Mouse (Mus musculus): ENCODE results near the gene Cacng1.
A peak's percentile ranks its signal among the peaks of the same experiment; 100 is the strongest.

The Cacng1 gene

DNA sequence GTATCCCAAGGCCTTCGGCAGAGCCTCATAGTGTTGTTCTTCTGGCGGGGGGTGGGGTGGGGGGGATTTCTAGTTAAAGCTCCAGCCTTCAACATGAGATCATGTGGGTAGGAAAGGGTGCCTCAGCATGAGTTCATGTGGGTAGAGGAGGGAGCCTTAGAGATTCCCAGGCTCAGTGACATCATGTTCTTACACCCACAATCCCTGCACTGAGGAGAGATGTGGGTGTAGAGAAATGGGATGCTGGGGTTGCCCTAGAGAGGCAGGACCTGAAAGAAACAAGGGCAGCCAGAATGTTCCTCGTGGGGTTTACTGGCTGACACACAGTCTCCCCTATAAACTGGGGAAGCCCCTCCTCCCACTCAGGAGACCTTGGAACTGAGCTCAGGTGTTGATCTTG is 5.9 kb downstream of the Cacng1 start:
- no peak for DNase-seq (ENCODE audit: extremely low spot score, low read depth, low spot score)

DNA sequence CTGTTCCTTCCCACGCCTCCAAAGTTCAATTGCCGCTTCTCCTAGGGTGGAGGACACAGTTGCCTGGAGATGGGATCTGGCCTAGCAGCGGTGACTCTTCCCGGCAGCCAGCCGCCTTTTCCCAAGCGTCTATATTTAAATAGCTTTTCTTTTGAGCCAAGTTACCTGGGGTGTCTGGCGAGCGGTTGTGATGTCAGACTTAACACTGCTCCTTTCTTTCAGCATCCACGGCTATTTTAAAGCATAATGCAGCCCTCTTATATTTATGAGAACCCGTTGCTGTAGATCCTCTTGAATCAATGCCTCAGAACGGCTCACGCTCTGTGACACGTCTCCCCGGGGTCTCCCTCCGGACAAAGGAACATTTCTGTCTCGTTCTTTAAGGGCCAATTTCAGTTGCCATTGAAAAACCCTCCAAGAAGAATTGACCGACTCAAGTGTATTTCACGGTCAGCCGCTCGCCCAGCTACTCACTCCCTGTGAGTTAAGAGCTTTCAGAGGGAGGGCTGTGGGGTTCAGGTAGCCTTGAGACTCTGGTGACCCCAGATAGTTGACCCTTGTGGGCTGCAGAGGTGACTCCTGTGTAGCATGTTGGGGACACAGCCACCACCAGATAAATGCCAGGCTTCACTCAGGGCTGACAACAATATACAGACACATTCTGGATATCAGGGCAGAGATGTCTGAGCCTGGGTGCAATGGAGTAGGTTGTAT is 8.3 kb downstream of the Cacng1 start:
- DNase-seq (ENCODE audit: extremely low spot score, low read depth, low spot score), result no peak

DNA sequence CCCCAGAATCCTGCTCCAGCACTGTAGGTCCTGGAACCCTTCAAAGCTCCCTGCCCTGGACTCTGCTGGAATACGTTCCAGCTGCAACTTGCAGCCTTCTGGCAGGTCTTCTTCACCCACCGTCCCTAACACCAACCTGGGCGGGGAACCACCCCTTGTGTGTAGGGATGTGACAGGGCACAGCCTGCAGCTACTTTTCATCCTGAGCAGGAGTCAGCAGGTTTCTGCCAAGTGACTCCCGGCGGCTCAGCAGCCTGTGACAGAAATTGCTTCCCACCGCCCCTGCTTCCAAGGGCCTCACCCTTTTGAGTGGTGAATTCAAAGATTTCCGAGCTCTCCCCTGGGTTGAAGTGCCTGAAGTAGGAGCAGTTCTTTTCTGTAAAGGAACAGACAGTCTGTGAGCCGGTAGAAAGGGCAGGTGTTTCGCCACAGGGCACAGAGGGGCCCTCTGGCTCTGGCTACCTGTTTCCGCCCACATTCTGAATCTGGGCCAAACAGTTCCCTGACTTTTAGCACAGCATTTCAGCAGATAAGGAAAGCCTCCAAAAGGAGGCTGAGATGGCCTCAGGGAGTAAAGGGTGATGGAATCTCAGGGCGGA is 10.7 kb downstream of the Cacng1 start:
- DNase-seq (ENCODE audit: extremely low spot score, low read depth, low spot score), result no peak

GRCm38 (mm10) chr11:107705060-107705459 is 11.3 kb downstream of the Cacng1 start:
- DNase-seq (ENCODE audit: extremely low spot score, low read depth, low spot score), result no peak

GRCm38 (mm10) chr11:107703272-107704134 is 12.8 kb downstream of the Cacng1 start:
- no peak for DNase-seq (ENCODE audit: extremely low spot score, low read depth, low spot score)

DNA sequence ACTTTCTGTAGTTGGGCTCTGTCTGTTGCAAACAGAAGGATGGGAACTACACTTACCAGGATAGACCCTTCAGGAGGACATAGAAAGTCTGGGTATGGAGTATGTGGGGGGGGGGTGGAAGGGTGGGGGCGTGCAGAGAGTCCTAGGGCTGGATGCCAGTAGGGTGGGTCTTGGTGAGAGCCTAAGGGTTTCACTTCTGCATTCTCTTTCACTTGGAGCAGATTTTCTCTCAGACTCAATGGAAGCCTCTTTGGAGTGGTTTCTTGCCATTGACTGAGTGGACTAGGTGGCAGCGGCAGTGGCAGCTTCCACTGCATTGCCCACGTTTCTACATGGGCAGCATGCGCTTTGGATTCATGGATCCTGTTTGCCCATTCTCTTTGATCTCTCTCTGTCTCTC is 16.4 kb downstream of the Cacng1 start:
- no peak for DNase-seq (ENCODE audit: extremely low spot score, low read depth, low spot score)

- DNase-seq (ENCODE audit: extremely low spot score, low read depth, low spot score), result no peak
These were observed 23.0 kb downstream of the Cacng1 start for GRCm38 (mm10) chr11:107693338-107693737.

GRCm38 (mm10) chr11:107691569-107691968 is 24.8 kb downstream of the Cacng1 start:
- no peak for DNase-seq (ENCODE audit: extremely low spot score, low read depth, low spot score)

- DNase-seq (ENCODE audit: extremely low spot score, low read depth, low spot score), result no peak
These were observed 27.8 kb downstream of the Cacng1 start for GRCm38 (mm10) chr11:107688480-107688879.

DNA sequence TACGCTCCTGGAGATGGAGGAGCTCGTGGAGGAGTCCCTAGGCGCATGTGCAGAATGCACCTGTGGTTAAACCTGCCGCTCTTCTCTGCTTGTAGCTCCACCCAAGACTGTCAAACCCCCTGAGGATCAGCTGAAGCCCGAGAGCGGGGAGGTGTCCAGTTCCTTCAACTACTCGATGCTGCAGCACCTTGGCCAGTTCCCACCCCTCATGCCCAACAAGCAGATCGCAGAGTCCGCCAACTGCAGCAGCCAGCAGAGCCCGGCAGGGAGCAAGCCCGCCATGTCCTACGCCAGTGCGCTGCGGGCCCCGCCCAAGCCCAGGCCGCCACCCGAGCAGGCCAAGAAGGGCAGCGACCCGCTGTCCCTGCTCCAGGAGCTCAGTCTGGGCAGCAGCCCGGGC is 30.0 kb downstream of the Cacng1 start:
- DNase-seq (ENCODE audit: extremely low spot score, low read depth, low spot score), result no peak

- DNase-seq (ENCODE audit: extremely low spot score, low read depth, low spot score), result no peak
These were observed 32.5 kb downstream of the Cacng1 start for GRCm38 (mm10) chr11:107683544-107684465.

DNA sequence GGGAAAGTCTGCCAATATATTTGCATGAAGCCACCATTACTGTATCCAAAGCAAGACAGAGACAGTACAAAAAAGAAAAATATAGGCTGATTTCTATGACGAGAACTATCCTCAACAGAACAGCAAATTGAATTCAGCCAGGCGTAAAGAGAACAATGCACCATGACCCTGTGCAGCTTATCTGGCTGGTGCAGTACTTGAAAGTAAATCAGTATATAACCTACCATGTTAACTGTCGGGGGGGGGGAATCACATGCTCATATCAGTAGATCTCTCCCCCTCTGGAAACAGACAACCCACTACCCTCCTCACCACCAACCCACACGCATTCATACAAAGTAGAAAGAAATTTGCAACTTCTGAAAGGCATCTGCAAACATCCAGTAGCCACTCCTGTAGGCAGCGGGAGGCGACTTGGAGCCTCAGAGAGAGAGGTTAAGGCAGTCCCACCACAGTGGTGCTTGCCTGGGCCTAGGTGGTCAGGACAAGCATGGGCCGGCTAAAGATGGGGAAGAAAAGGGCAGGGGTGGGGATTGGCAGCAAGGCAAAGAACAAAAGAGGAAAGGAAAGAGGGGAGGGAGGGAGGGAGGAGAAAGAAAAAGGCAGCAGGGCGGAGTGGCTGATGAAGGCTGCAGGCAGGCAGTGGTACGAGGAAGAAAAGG is 33.5 kb downstream of the Cacng1 start:
- no peak for DNase-seq (ENCODE audit: extremely low spot score, low read depth, low spot score)

- no peak for DNase-seq (ENCODE audit: extremely low spot score, low read depth, low spot score)
These were observed 39.9 kb downstream of the Cacng1 start for GRCm38 (mm10) chr11:107676207-107676940.

DNA sequence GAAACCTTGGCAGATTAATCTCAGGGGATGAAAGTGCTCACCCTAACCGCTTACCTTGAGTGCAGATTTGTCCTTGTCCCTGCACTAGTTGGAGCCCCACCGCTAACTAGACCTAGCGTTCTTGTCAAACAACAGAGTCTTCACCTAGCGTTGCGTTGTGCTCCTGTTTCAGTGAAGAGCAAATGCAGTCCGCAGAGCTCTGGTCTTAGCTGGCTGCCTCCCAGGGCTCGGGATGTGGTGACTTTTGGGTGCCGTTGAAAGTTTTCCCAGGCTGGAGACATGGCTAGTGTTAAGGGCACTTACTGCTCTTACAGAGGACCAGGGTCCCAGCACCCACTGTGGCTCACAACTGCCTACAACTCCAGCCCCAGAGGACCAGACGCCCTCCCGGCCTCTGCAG is 41.1 kb downstream of the Cacng1 start:
- no peak for DNase-seq (ENCODE audit: extremely low spot score, low read depth, low spot score)

GRCm38 (mm10) chr11:107674601-107675000 is 41.7 kb downstream of the Cacng1 start:
- DNase-seq (ENCODE audit: extremely low spot score, low read depth, low spot score), result no peak

GRCm38 (mm10) chr11:107674006-107674405 is 42.3 kb downstream of the Cacng1 start:
- no peak for DNase-seq (ENCODE audit: extremely low spot score, low read depth, low spot score)

DNA sequence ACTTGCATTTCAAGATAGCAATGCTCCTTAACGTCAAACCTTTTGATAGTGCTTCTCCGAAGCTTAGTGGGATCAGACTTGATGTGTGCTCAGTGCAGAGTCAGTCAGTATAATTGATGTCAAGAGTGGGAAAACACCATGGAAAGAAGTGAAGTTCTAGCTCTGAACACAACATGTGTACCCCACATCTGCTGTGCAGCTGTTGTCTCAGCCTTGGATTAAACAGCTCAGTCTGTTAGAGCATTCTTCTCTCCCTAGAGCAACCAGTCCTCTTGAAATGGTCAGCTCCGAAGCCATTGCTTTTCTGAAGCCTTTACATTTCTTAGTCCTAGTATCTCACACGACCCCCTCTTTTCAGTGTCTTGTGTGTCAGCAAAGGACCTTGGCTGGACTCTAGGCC is 47.3 kb downstream of the Cacng1 start:
- DNase-seq (ENCODE audit: extremely low spot score, low read depth, low spot score), result peak; percentile 0

DNA sequence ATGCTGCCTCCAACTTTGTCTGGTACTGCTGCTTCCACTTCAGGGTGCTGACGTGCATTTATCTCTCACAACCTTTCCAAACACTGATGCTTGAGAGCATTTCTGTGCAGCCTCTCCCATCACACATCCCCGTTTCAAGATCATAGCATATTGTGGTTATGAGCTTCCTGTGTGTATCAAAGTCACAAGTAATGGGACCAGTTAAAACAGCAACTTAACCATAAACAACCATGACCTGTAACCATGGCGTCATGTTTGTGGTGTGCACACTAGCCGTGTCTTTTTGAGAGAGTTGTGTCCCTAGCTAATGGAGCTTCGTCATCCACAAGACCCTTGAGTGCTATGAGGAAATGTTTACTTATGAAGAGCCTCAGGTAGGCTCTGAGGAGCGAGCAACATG is 48.1 kb downstream of the Cacng1 start:
- DNase-seq (ENCODE audit: extremely low spot score, low read depth, low spot score), result no peak

- DNase-seq (ENCODE audit: extremely low spot score, low read depth, low spot score), result no peak
These were observed 48.8 kb downstream of the Cacng1 start for GRCm38 (mm10) chr11:107667542-107667941.

- no peak for DNase-seq (ENCODE audit: extremely low spot score, low read depth, low spot score)
These were observed 53.7 kb downstream of the Cacng1 start for GRCm38 (mm10) chr11:107662666-107663065.
